Mouse (Mus musculus) midbrain, embryonic 15.5 days (tissue): ENCODE measurements around the gene Trmt1l. TPM values are rescaled to one million over a fixed set of nuclear protein-coding genes. Genes with fewer than 3 reads are reported as not detected.

Experiments used
- ATAC-seq: fragments of 200-750 bp; cut with Nextera tagmentation; replicated peaks from 2 replicates; pipeline ENCODE4 v1.8.0; 2017; ENCODE audit warnings: moderate TSS enrichment
- H3K27ac ChIP-seq: fragments of 300-500 bp; sonication (generic); 2 replicates; pipeline ENCODE4 v1.5.1; 2015; ENCODE audit warnings: mild to moderate bottlenecking, inconsistent platforms
- H3K27me3 ChIP-seq: fragments of 300-500 bp; sonication (generic); replicated peaks from 2 replicates; pipeline ENCODE4 v1.6.1; 2015; ENCODE audit warnings: inconsistent platforms
- H3K36me3 ChIP-seq: fragments of 300-500 bp; sonication (generic); replicated peaks from 2 replicates; pipeline ENCODE4 v1.6.1; 2015; ENCODE audit warnings: inconsistent platforms
- H3K4me1 ChIP-seq: fragments of 300-500 bp; sonication (generic); 2 replicates; pipeline ENCODE4 v1.6.1; 2015; ENCODE audit warnings: inconsistent platforms
- H3K4me2 ChIP-seq: fragments of 300-500 bp; sonication (generic); 2 replicates; pipeline ENCODE4 v1.6.1; 2015; ENCODE audit warnings: inconsistent platforms, mild to moderate bottlenecking, moderate library complexity
- H3K4me3 ChIP-seq: fragments of 300-500 bp; sonication (generic); 2 replicates; pipeline ENCODE4 v1.5.1; 2015; ENCODE audit warnings: mild to moderate bottlenecking, inconsistent platforms
- H3K9ac ChIP-seq: fragments of 300-500 bp; sonication (generic); 2 replicates; pipeline ENCODE4 v1.6.1; 2015; ENCODE audit warnings: mild to moderate bottlenecking, inconsistent platforms
- H3K9me3 ChIP-seq: fragments of 300-500 bp; sonication (generic); 2 replicates; pipeline ENCODE4 v1.6.1; 2016; ENCODE audit warnings: inconsistent platforms
- WGBS: fragments of 180-500 bp; shearing (Covaris S2); methylation state at CpG from one replicate; pipeline ENCODE4 v1.1.7; 2015; ENCODE audit warnings: mixed read lengths; 5-methylcytosine and 5-hydroxymethylcytosine counted together
- microRNA-seq: library from miRNA; unstranded; fragments of <30 nt; microRNA quantifications from one replicate; pipeline ENCODE4, GENCODE M21; 2016
- polyA plus RNA-seq: library from polyadenylated mRNA; unstranded; fragments of >200 nt; fragmentation: Nextera tagmentation; extraction: Ambion mirVana; gene quantifications from 2 replicates; pipeline ENCODE4 v1.2.1, GENCODE M21; 2015

Trmt1l gene
- polyA plus RNA-seq, 1 experiment from 2014 or later: 48.3 TPM

DNA sequence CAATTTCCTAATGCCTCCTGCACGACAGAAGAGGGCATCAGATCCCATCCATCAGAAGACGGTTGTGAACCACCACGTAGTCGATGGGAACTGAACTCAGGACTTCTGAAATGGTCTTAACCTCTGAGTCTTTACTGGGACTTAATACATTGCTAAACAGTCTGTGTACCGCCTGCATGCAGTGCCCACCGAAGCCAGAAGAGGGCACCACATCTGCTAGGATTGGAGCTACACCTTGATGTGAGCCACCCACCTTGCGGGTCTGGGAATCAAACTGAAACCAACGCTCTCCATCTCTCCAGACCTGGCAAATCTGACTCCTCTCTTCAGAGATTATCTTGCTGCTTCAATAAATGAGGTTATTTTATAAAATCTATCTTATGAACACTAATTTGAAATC, 68.7 kb downstream of the Trmt1l start:
- H3K36me3 ChIP-seq: no peaks in the 10 kb centered on the region
- H3K4me3 ChIP-seq: no peak overlapping the region
- H3K9me3 ChIP-seq: no peaks in the 10 kb centered on the region
- ATAC-seq: no peak
- no peak overlapping the region for H3K27ac ChIP-seq
- H3K4me2 ChIP-seq: no peak overlapping the region
- H3K9ac ChIP-seq: no peak overlapping the region
- no peaks in the 10 kb centered on the region for H3K27me3 ChIP-seq
- whole genome bisulfite sequencing: 85% methylated on average over 8 of the region's 8 CpGs
- H3K4me1 ChIP-seq: peaks cover 25% of the 10 kb centered on the region

- H3K4me2 ChIP-seq: no peak overlapping the region
- H3K4me1 ChIP-seq: peaks cover 25% of the 10 kb centered on the region
- H3K27ac ChIP-seq: no peak overlapping the region
- no peak for ATAC-seq
- H3K9ac ChIP-seq: no peak overlapping the region
- no peaks in the 10 kb centered on the region for H3K9me3 ChIP-seq
- no peak overlapping the region for H3K4me3 ChIP-seq
- H3K27me3 ChIP-seq: no peaks in the 10 kb centered on the region
- WGBS: 67% methylated on average over 2 of the region's 2 CpGs
- no peaks in the 10 kb centered on the region for H3K36me3 ChIP-seq
These were observed 69.6 kb downstream of the Trmt1l start for GRCm38 (mm10) chr1:151497942-151498341.

GRCm38 (mm10) chr1:151498381-151498780, 70.0 kb downstream of the Trmt1l start:
- Histone ChIP-seq H3K4me1 (peaks cover 25% of the 10 kb centered on the region), H3K9me3 (no peaks in the 10 kb centered on the region), H3K4me3 (no peak overlapping the region), H3K36me3 (no peaks in the 10 kb centered on the region), H3K4me2 (peak overlapping the region; percentile 55; the same call in 1 of the 2 replicates), H3K27ac (no peak overlapping the region), H3K9ac (no peak overlapping the region), H3K27me3 (no peaks in the 10 kb centered on the region)
- WGBS: 85% methylated on average over 3 of the region's 3 CpGs
- ATAC-seq: no peak

DNA sequence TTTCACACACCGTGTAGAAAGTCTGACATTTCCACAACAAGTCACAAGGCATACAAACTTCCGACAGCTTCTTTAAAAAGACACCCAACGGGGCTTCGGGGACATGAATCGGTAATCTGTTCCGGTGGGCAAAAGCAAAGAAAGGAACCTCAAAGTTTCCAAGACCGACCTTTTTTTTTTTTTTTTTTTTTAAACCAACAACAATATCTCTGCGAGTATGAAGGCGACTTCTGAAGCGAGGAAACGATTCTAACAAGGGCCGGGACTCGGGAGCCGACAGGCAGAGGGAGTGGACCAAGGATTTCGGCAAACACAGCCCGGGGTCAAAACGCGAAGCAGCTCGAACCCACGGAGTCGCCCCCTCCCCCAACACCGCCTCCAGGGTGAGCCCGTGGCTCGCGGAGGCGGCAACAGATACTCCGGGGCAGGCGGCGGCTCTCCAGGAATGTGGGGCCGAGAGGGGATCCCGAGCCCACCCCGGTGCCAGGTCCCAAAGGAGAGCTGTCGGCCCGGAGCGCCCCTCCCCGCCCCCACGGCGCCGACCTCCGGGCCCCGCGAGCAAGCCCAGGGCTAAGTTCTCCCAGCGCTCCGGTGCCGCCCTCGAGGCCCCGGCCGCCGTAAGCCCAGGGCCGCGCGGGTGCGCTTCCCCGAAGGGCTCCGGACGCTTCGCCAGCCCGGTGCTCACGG, 71.6 kb downstream of the Trmt1l start:
- H3K4me2 ChIP-seq: peak overlapping the region; percentile 55
- H3K4me1 ChIP-seq: peaks cover 22% of the 10 kb centered on the region
- no peaks in the 10 kb centered on the region for H3K9me3 ChIP-seq
- no peaks in the 10 kb centered on the region for H3K36me3 ChIP-seq
- under 1% methylated on average over 59 of the region's 59 CpGs for WGBS
- peak overlapping the region; percentile 87 for H3K27ac ChIP-seq
- H3K27me3 ChIP-seq: no peaks in the 10 kb centered on the region
- peak; percentile 72 for ATAC-seq
- peak overlapping the region; percentile 86 for H3K4me3 ChIP-seq
- peak overlapping the region; percentile 73 for H3K9ac ChIP-seq

GRCm38 (mm10) chr1:151500531-151501361, 72.4 kb downstream of the Trmt1l start, which contains the start of gene Rnf2:
Rnf2 (minus strand) TSS chr1:151500955.
- H3K4me3 ChIP-seq: peak within 1 kb of the TSS; percentile 86
- no peaks in the 10 kb centered on the region for H3K27me3 ChIP-seq
- peak; percentile 97 for ATAC-seq
- H3K36me3 ChIP-seq: no peaks in the 10 kb centered on the region
- peak within 1 kb of the TSS; percentile 87 for H3K27ac ChIP-seq
- no peaks in the 10 kb centered on the region for H3K9me3 ChIP-seq
- H3K4me2 ChIP-seq: peak within 1 kb of the TSS; percentile 55
- WGBS: under 1% methylated on average over 75 of the region's 90 CpGs
- peak within 1 kb of the TSS; percentile 73 for H3K9ac ChIP-seq
- H3K4me1 ChIP-seq: peaks cover 20% of the 10 kb centered on the region

Small RNA genes within 50 kb of the gene (microRNA-seq; reads per million reads assigned to microRNA genes)
- gene Mir7682: not detected

Other genes starting within 250 kb of the Trmt1l start
- gene Gm47985, start 246.0 kb upstream of the Trmt1l start, polyA plus RNA-seq: not detected in 2 replicates
- gene Gm8947, start 236.2 kb upstream of the Trmt1l start, polyA plus RNA-seq: not detected in 2 replicates
- gene Gm47995, start 230.1 kb upstream of the Trmt1l start, polyA plus RNA-seq: not detected in 2 replicates
- gene 3110040M04Rik, start 224.4 kb upstream of the Trmt1l start, polyA plus RNA-seq: not detected in 2 replicates
- not detected in 2 replicates for gene Gm47996, start 218.4 kb upstream of the Trmt1l start, polyA plus RNA-seq
- 247 and 257 TPM in 2 replicates for gene Ivns1abp, start 84.1 kb upstream of the Trmt1l start, polyA plus RNA-seq
- gene Swt1, start 87 bp upstream of the Trmt1l start, polyA plus RNA-seq: 13.0 and 13.9 TPM in 2 replicates
- 113 and 115 TPM in 2 replicates for gene Rnf2, start 72.4 kb downstream of the Trmt1l start, polyA plus RNA-seq
- gene Fam129a, start 142.6 kb downstream of the Trmt1l start, polyA plus RNA-seq: 0.77 and 1.4 TPM in 2 replicates